Mouse (Mus musculus) lung, embryonic 14.5 days (tissue): ENCODE measurements at regions not wholly inside any gene's neighbourhood (a gene's known extent, or its start where the extent isn't known, plus 50 kb on each side); places are given as distances from the start of the nearest gene placed in this dataset.

Experiments used
- ATAC-seq: fragments of 200-750 bp; cut with Nextera tagmentation; 2 replicates; pipeline ENCODE4 v1.8.0; 2017; ENCODE audit warnings: mild to moderate bottlenecking, moderate TSS enrichment, moderate library complexity; ENCODE audit not compliant: insufficient read depth
- DNase-seq: peaks from one replicate; pipeline ENCODE4 v3.0.0-alpha.2; 2015
- H3K27ac ChIP-seq: fragments of 300-500 bp; sonication (generic); 2 replicates; pipeline ENCODE4 v1.5.1; 2014; ENCODE audit warnings: low read depth, mild to moderate bottlenecking, moderate library complexity
- H3K27me3 ChIP-seq: fragments of 300-500 bp; sonication (generic); 2 replicates; pipeline ENCODE4 v1.6.1; 2014; ENCODE audit warnings: low read length, control low read depth; ENCODE audit not compliant: insufficient read depth
- H3K36me3 ChIP-seq: fragments of 300-500 bp; sonication (generic); 2 replicates; pipeline ENCODE4 v1.6.1; 2014; ENCODE audit warnings: control low read depth; ENCODE audit not compliant: insufficient read depth
- H3K4me1 ChIP-seq: fragments of 300-500 bp; sonication (generic); 2 replicates; pipeline ENCODE4 v1.6.1; 2014; ENCODE audit warnings: antibody characterized with exemption, control low read depth; ENCODE audit not compliant: insufficient read depth
- H3K4me2 ChIP-seq: fragments of 300-500 bp; sonication (generic); 2 replicates; pipeline ENCODE4 v1.6.1; 2014; ENCODE audit warnings: mild to moderate bottlenecking
- H3K4me3 ChIP-seq: fragments of 300-500 bp; sonication (generic); 2 replicates; pipeline ENCODE4 v1.5.1; 2014; ENCODE audit warnings: low read depth, low read length
- H3K9ac ChIP-seq: fragments of 300-500 bp; sonication (generic); 2 replicates; pipeline ENCODE4 v1.6.1; 2014
- H3K9me3 ChIP-seq: fragments of 300-500 bp; sonication (generic); 2 replicates; pipeline ENCODE4 v1.6.1; 2016; ENCODE audit warnings: low read depth, low read length, control low read depth
- CTCF ChIP-seq: IDR thresholded peaks from 2 replicates; pipeline ENCODE4 v1.5.1; 2016; ENCODE audit warnings: antibody characterized with exemption, low read depth
- WGBS: fragments of 180-500 bp; shearing (Covaris S2); extraction: QIAGEN DNeasy Blood & Tissue Kit; methylation state at CpG from one replicate; pipeline ENCODE4 v1.1.7; 2014; 5-methylcytosine and 5-hydroxymethylcytosine counted together

DNA sequence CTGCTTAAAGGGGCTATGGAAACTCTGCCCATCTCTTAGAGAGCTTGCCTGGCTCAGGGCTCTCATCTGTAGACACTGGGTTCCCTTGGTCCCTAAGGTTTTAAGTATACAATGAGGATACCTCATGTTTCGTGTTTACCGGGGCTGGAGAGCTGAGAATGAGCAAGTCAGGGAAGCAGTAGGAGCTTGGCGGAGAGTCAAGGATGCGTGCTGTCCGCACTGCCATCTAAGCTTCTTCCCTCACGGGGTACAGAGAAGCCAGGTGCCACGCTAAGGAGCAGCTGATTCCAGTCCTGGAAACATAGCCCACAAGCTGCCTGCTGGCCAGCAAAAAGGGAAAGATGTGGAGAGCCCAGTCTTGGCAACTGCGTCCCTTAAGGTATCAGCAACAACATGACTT is 55.0 kb upstream of the Ttc34 start:
- H3K4me1 ChIP-seq: peaks cover 16% of the 10 kb centered on the region; the same call in 1 of the 2 replicates
- H3K27me3 ChIP-seq: no peaks in the 10 kb centered on the region
- TF ChIP-seq CTCF: no peak
- ATAC-seq (no peak), DNase-seq (no peak)
- H3K4me3 ChIP-seq: no peak overlapping the region
- H3K4me2 ChIP-seq: no peak overlapping the region
- H3K27ac ChIP-seq: no peak overlapping the region
- WGBS: 80% methylated on average over 8 of the region's 8 CpGs
- no peak overlapping the region for H3K9ac ChIP-seq
- H3K36me3 ChIP-seq: no peaks in the 10 kb centered on the region
- no peaks in the 10 kb centered on the region for H3K9me3 ChIP-seq

DNA sequence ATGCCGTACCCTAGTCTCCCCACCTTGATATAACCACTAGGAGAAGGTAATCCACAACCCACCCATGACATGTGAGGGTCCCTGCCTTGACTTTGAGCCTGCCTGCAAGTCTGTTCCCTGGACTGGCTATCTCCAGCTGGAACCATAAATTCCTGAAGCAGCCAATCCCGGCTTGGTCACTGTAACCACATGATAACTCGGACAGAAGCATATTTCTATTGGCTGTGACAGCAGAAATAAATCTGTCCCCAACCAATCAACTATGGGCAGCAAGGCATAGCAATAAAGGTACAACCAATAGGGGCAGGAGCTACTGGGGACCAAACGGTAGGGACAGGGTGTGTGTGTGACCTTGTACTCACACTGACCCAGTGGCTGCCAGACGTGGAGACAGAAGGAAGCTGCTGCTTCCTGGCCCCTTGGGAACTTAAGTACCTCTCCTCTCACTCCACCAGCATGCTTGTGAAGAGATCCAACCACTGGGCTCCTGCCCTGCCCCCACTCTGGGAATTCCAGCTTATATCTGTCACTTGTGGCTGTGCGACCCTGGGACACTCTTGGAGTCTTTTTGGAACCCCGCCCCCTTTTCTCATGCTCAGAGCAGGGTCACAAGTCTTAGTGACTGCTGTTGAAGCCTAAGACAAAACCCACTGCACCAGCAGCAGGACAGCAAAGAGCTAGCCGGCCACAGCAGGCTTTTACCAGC is 51.8 kb upstream of the Ttc34 start:
- H3K4me1 ChIP-seq: peaks cover 25% of the 10 kb centered on the region; the same call in 1 of the 2 replicates
- H3K36me3 ChIP-seq: no peaks in the 10 kb centered on the region
- no peaks in the 10 kb centered on the region for H3K27me3 ChIP-seq
- no peak overlapping the region for H3K4me3 ChIP-seq
- peak; percentile 53 for ATAC-seq
- H3K9ac ChIP-seq: no peak overlapping the region
- DNase-seq: peak; percentile 84
- WGBS: 30% methylated on average over 8 of the region's 8 CpGs
- no peak overlapping the region for H3K4me2 ChIP-seq
- H3K27ac ChIP-seq: 0 out of 2 replicates have a peak overlapping the region, but pooled peaks have one; percentile 27
- no peaks in the 10 kb centered on the region for H3K9me3 ChIP-seq
- TF ChIP-seq CTCF: no peak

DNA sequence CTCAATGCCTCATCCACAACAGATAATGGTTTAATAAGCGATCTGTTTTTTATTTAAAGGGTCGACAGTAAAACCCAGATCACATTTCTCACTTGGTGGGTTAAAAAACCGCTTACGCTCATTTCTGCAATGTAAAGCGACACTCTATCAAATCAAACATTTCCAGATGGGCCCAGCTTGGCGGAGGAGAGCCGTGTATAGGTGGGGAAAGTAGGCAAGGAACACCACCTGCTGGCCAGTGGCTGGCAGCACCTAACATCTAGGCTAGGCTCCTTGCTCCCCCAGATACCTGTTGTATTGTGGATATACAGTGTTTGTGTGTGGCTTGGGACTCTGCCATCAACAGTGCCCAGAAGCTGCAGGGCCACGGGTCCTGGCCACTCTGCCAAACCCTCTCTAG is 50.1 kb upstream of the Ttc34 start:
- DNase-seq: peak; percentile 65
- WGBS: 40% methylated on average over 8 of the region's 8 CpGs
- Histone ChIP-seq H3K36me3 (no peaks in the 10 kb centered on the region), H3K27me3 (no peaks in the 10 kb centered on the region), H3K27ac (no peak overlapping the region), H3K4me1 (peaks cover 25% of the 10 kb centered on the region; the same call in 1 of the 2 replicates), H3K4me2 (no peak overlapping the region), H3K9me3 (no peaks in the 10 kb centered on the region), H3K4me3 (no peak overlapping the region), H3K9ac (no peak overlapping the region)
- no peak for ATAC-seq
- peak; percentile 65 for TF ChIP-seq CTCF
